Mouse (Mus musculus) limb, embryonic 11.5 days (tissue): Measurements from ENCODE around the gene Kcnma1. TPM values are rescaled to one million over a fixed set of nuclear protein-coding genes. Genes with fewer than 3 reads are reported as not detected.

Experiments
- polyA plus RNA-seq: library from polyadenylated mRNA; unstranded; fragments of >200 nt; fragmentation: Nextera tagmentation; extraction: Ambion mirVana; gene quantifications from 2 replicates; pipeline ENCODE4 v1.2.1, GENCODE M21; 2014

Gene Kcnma1
- polyA plus RNA-seq, 1 experiment from 2014 or later: 0.80 TPM

Other genes starting within 250 kb of the Kcnma1 start
- 45.5 and 50.1 TPM in 2 replicates for gene Dlg5, start 231.4 kb upstream of the Kcnma1 start, polyA plus RNA-seq